Mouse (Mus musculus) neural tube, embryonic 12.5 days (tissue): ENCODE measurements around the gene Nfia. TPM values are rescaled to one million over a fixed set of nuclear protein-coding genes. Genes with fewer than 3 reads are reported as not detected.

Experiments
- ATAC-seq: fragments of 200-750 bp; cut with Nextera tagmentation; 2 replicates; pipeline ENCODE4 v1.8.0; 2017; ENCODE audit warnings: low read depth, mild to moderate bottlenecking, moderate TSS enrichment, moderate library complexity; ENCODE audit not compliant: low FRiP score
- H3K27ac ChIP-seq: fragments of 300-500 bp; sonication (generic); 2 replicates; pipeline ENCODE4 v1.5.1; 2016
- H3K27me3 ChIP-seq: fragments of 300-500 bp; sonication (generic); replicated peaks from 2 replicates; pipeline ENCODE4 v1.6.1; 2016; ENCODE audit warnings: mild to moderate bottlenecking
- H3K36me3 ChIP-seq: fragments of 300-500 bp; sonication (generic); 2 replicates; pipeline ENCODE4 v1.6.1; 2016; ENCODE audit warnings: mild to moderate bottlenecking
- H3K4me1 ChIP-seq: fragments of 300-500 bp; sonication (generic); 2 replicates; pipeline ENCODE4 v1.6.1; 2016
- H3K4me2 ChIP-seq: fragments of 300-500 bp; sonication (generic); replicated peaks from 2 replicates; pipeline ENCODE4 v1.6.1; 2016; ENCODE audit warnings: mild to moderate bottlenecking
- H3K4me3 ChIP-seq: fragments of 300-500 bp; sonication (generic); 2 replicates; pipeline ENCODE4 v1.5.1; 2016
- H3K9ac ChIP-seq: fragments of 300-500 bp; sonication (generic); 2 replicates; pipeline ENCODE4 v1.6.1; 2016; ENCODE audit warnings: mild to moderate bottlenecking
- H3K9me3 ChIP-seq: fragments of 300-500 bp; sonication (generic); 2 replicates; pipeline ENCODE4 v1.6.1; 2016; ENCODE audit warnings: mild to moderate bottlenecking
- WGBS: fragments of 180-500 bp; shearing (Covaris S2); methylation state at CpG from one replicate; pipeline ENCODE4 v1.1.7; 2016; 5-methylcytosine and 5-hydroxymethylcytosine counted together
- polyA plus RNA-seq: library from polyadenylated mRNA; unstranded; fragments of >200 nt; fragmentation: Nextera tagmentation; extraction: Ambion mirVana; gene quantifications from 2 replicates; pipeline ENCODE4 v1.2.1, GENCODE M21; 2016

Gene Nfia
- polyA plus RNA-seq, 1 experiment from 2014 or later, result 42.4 TPM

GRCm38 (mm10) chr4:97808885-97809284, 36.4 kb downstream of the Nfia start:
- H3K27ac ChIP-seq, result no peak overlapping the region
- peaks cover 19% of the 10 kb centered on the region; the same call in 1 of the 2 replicates for H3K4me1 ChIP-seq
- H3K36me3 ChIP-seq, result no peaks in the 10 kb centered on the region
- H3K4me3 ChIP-seq, result no peak overlapping the region
- no peak for ATAC-seq
- WGBS, result 86% methylated on average over 3 of the region's 3 CpGs
- no peak overlapping the region for H3K9ac ChIP-seq
- no peaks in the 10 kb centered on the region for H3K27me3 ChIP-seq
- no peaks in the 10 kb centered on the region for H3K9me3 ChIP-seq
- H3K4me2 ChIP-seq, result no peak overlapping the region

- Histone ChIP-seq H3K9ac (no peak overlapping the region), H3K27me3 (no peaks in the 10 kb centered on the region), H3K9me3 (no peaks in the 10 kb centered on the region), H3K4me1 (peaks cover 19% of the 10 kb centered on the region; the same call in 1 of the 2 replicates), H3K27ac (no peak overlapping the region), H3K4me2 (no peak overlapping the region), H3K4me3 (no peak overlapping the region), H3K36me3 (no peaks in the 10 kb centered on the region)
- WGBS, result 65% methylated on average over 4 of the region's 4 CpGs
- no peak for ATAC-seq
Observed at GRCm38 (mm10) chr4:97809582-97810295, 37.2 kb downstream of the Nfia start.

GRCm38 (mm10) chr4:97810348-97810939, 37.9 kb downstream of the Nfia start:
- 90% methylated on average over 7 of the region's 7 CpGs for WGBS

GRCm38 (mm10) chr4:97813035-97813434, 40.5 kb downstream of the Nfia start:
- ATAC-seq, result no peak
- H3K27ac ChIP-seq, result no peak overlapping the region
- WGBS, result 84% methylated on average over 5 of the region's 5 CpGs
- no peak overlapping the region for H3K4me3 ChIP-seq
- no peak overlapping the region for H3K9ac ChIP-seq
- no peaks in the 10 kb centered on the region for H3K36me3 ChIP-seq
- H3K27me3 ChIP-seq, result no peaks in the 10 kb centered on the region
- H3K4me2 ChIP-seq, result no peak overlapping the region
- H3K9me3 ChIP-seq, result no peaks in the 10 kb centered on the region
- 0 out of 2 replicates have a peak, but pooled peaks cover 8% of the 10 kb centered on the region for H3K4me1 ChIP-seq

More at GRCm38 (mm10) chr4:97810348-97810939, 37.9 kb downstream of the Nfia start:
- no peak overlapping the region for H3K9ac ChIP-seq
- H3K4me1 ChIP-seq, result peaks cover 16% of the 10 kb centered on the region; the same call in 1 of the 2 replicates
- no peaks in the 10 kb centered on the region for H3K9me3 ChIP-seq
- no peak for ATAC-seq
- no peak overlapping the region for H3K27ac ChIP-seq
- no peaks in the 10 kb centered on the region for H3K36me3 ChIP-seq
- no peak overlapping the region for H3K4me2 ChIP-seq
- no peak overlapping the region for H3K4me3 ChIP-seq
- no peaks in the 10 kb centered on the region for H3K27me3 ChIP-seq

- Histone ChIP-seq H3K27me3 (no peaks in the 10 kb centered on the region), H3K4me3 (no peak overlapping the region), H3K27ac (no peak overlapping the region), H3K9me3 (no peaks in the 10 kb centered on the region), H3K9ac (no peak overlapping the region), H3K4me1 (0 out of 2 replicates have a peak, but pooled peaks cover 8% of the 10 kb centered on the region), H3K36me3 (no peaks in the 10 kb centered on the region), H3K4me2 (no peak overlapping the region)
- ATAC-seq, result no peak
- whole genome bisulfite sequencing, result 80% methylated on average over 4 of the region's 4 CpGs
Observed at GRCm38 (mm10) chr4:97813996-97814395, 41.5 kb downstream of the Nfia start.

- no peak overlapping the region for H3K9ac ChIP-seq
- H3K4me2 ChIP-seq, result no peak overlapping the region
- no peak overlapping the region for H3K27ac ChIP-seq
- H3K36me3 ChIP-seq, result no peaks in the 10 kb centered on the region
- H3K9me3 ChIP-seq, result no peaks in the 10 kb centered on the region
- H3K4me3 ChIP-seq, result no peak overlapping the region
- H3K27me3 ChIP-seq, result no peaks in the 10 kb centered on the region
- no peak for ATAC-seq
- 0 out of 2 replicates have a peak, but pooled peaks cover 5% of the 10 kb centered on the region for H3K4me1 ChIP-seq
- 89% methylated on average over 7 of the region's 7 CpGs for WGBS
Observed at GRCm38 (mm10) chr4:97814515-97814914, 42.0 kb downstream of the Nfia start.

- no peak for ATAC-seq
Observed at GRCm38 (mm10) chr4:97816001-97816400, 43.5 kb downstream of the Nfia start.

GRCm38 (mm10) chr4:97816753-97817152, 44.2 kb downstream of the Nfia start:
- no peak overlapping the region for H3K27ac ChIP-seq
- no peak overlapping the region for H3K4me2 ChIP-seq
- ATAC-seq, result no peak
- no peaks in the 10 kb centered on the region for H3K36me3 ChIP-seq
- no peaks in the 10 kb centered on the region for H3K9me3 ChIP-seq
- H3K27me3 ChIP-seq, result no peaks in the 10 kb centered on the region
- 86% methylated on average over 3 of the region's 3 CpGs for WGBS
- no peaks in the 10 kb centered on the region for H3K4me1 ChIP-seq
- no peak overlapping the region for H3K9ac ChIP-seq
- H3K4me3 ChIP-seq, result no peak overlapping the region

More at GRCm38 (mm10) chr4:97816001-97816400, 43.5 kb downstream of the Nfia start:
- no peak overlapping the region for H3K9ac ChIP-seq
- H3K36me3 ChIP-seq, result no peaks in the 10 kb centered on the region
- H3K27ac ChIP-seq, result no peak overlapping the region
- H3K4me2 ChIP-seq, result no peak overlapping the region
- H3K4me1 ChIP-seq, result no peaks in the 10 kb centered on the region
- H3K27me3 ChIP-seq, result no peaks in the 10 kb centered on the region
- H3K4me3 ChIP-seq, result no peak overlapping the region
- no peaks in the 10 kb centered on the region for H3K9me3 ChIP-seq

- H3K36me3 ChIP-seq, result no peaks in the 10 kb centered on the region
- no peak for ATAC-seq
- 93% methylated on average over 1 of the region's 1 CpGs for WGBS
- no peaks in the 10 kb centered on the region for H3K27me3 ChIP-seq
- no peaks in the 10 kb centered on the region for H3K4me1 ChIP-seq
- H3K27ac ChIP-seq, result no peak overlapping the region
- H3K9ac ChIP-seq, result no peak overlapping the region
- H3K4me3 ChIP-seq, result no peak overlapping the region
- H3K9me3 ChIP-seq, result no peaks in the 10 kb centered on the region
- no peak overlapping the region for H3K4me2 ChIP-seq
Observed at GRCm38 (mm10) chr4:97817741-97818140, 45.2 kb downstream of the Nfia start.

GRCm38 (mm10) chr4:97818498-97818897, 46.0 kb downstream of the Nfia start:
- 92% methylated on average over 3 of the region's 3 CpGs for WGBS
- Histone ChIP-seq H3K4me2 (no peak overlapping the region), H3K27ac (no peak overlapping the region), H3K27me3 (no peaks in the 10 kb centered on the region), H3K9me3 (no peaks in the 10 kb centered on the region), H3K36me3 (no peaks in the 10 kb centered on the region), H3K4me1 (no peaks in the 10 kb centered on the region), H3K9ac (no peak overlapping the region), H3K4me3 (no peak overlapping the region)
- ATAC-seq, result no peak

- H3K36me3 ChIP-seq, result no peaks in the 10 kb centered on the region
- H3K4me2 ChIP-seq, result no peak overlapping the region
- WGBS, result 87% methylated on average over 8 of the region's 8 CpGs
- no peaks in the 10 kb centered on the region for H3K9me3 ChIP-seq
- peaks cover under 1% of the 10 kb centered on the region; the same call in 1 of the 2 replicates for H3K4me1 ChIP-seq
- no peak for ATAC-seq
- H3K4me3 ChIP-seq, result no peak overlapping the region
- H3K27me3 ChIP-seq, result no peaks in the 10 kb centered on the region
- no peak overlapping the region for H3K9ac ChIP-seq
- no peak overlapping the region for H3K27ac ChIP-seq
Observed at GRCm38 (mm10) chr4:97819101-97819500, 46.6 kb downstream of the Nfia start.

- ATAC-seq, result no peak
- Histone ChIP-seq H3K4me3 (no peak overlapping the region), H3K4me1 (peaks cover 7% of the 10 kb centered on the region), H3K9me3 (no peaks in the 10 kb centered on the region), H3K27ac (no peak overlapping the region), H3K4me2 (no peak overlapping the region), H3K27me3 (no peaks in the 10 kb centered on the region), H3K9ac (no peak overlapping the region), H3K36me3 (no peaks in the 10 kb centered on the region)
- WGBS, result 74% methylated on average over 4 of the region's 4 CpGs
Observed at GRCm38 (mm10) chr4:97820474-97821259, 48.1 kb downstream of the Nfia start.
